Mouse (Mus musculus) CH12.LX (cell line): ENCODE results near the gene Gm27029. TPM values are rescaled to one million over a fixed set of nuclear protein-coding genes. Genes with fewer than 3 reads are reported as not detected.
"Not testable (repeated sequence)": the region's sequence is repeated elsewhere in the genome, so short reads cannot be mapped to it uniquely, and the experiment has no call there.

Source experiments
- DNase-seq: peaks from one replicate; pipeline ENCODE4 v3.0.0-alpha.2; 2013; ENCODE audit errors: extremely low read depth
- H3K27ac ChIP-seq: 2 replicates; pipeline ENCODE4 v1.5.1; 2012; ENCODE audit warnings: low read depth, mild to moderate bottlenecking, control low read depth, moderate library complexity; ENCODE audit not compliant: insufficient read depth
- H3K27me3 ChIP-seq: replicated peaks from 2 replicates; pipeline ENCODE3; 2012; ENCODE audit warnings: inconsistent platforms
- H3K36me3 ChIP-seq, 2 experiments: replicated peaks in 1 of 2; 2 replicates each; pipeline versions ENCODE3 to v1.6.1; 2012; ENCODE audit warnings: inconsistent platforms in 1 of 2, low read length in 1 of 2, mild to moderate bottlenecking in 1 of 2, mixed read lengths in 1 of 2, moderate library complexity in 1 of 2; ENCODE audit not compliant: control insufficient read depth in 1 of 2, insufficient read depth in 1 of 2
- H3K4me1 ChIP-seq, 2 experiments: 2 replicates each; pipeline ENCODE4 v1.6.1; 2012; ENCODE audit warnings: inconsistent platforms in 1 of 2, moderate library complexity in 1 of 2; ENCODE audit not compliant: insufficient read depth in 2 of 2, control insufficient read depth in 1 of 2
- H3K4me2 ChIP-seq: 2 replicates; pipeline ENCODE4 v1.6.1; 2012; ENCODE audit warnings: low read depth, mild to moderate bottlenecking, control low read depth; ENCODE audit not compliant: poor library complexity, insufficient read depth, severe bottlenecking
- H3K4me3 ChIP-seq, 3 experiments: fragments of 150-350 bp in 1 of 3; sonication (generic) in 1 of 3; replicated peaks in 1 of 3; 2 replicates each; pipeline versions ENCODE3 to v1.5.1; 2011 to 2012; ENCODE audit warnings: low read depth in 2 of 3, low read length in 2 of 3, mild to moderate bottlenecking in 2 of 3, moderate library complexity in 2 of 3, control low read depth in 1 of 3, improper control_type of control experiment in 1 of 3, inconsistent platforms in 1 of 3, mixed read lengths in 1 of 3; ENCODE audit not compliant: poor library complexity in 1 of 3
- H3K79me2 ChIP-seq: replicated peaks from 2 replicates; pipeline ENCODE4 v1.6.1; 2012; ENCODE audit warnings: mild to moderate bottlenecking, moderate library complexity; ENCODE audit not compliant: control insufficient read depth, poor library complexity, insufficient read depth, severe bottlenecking; ENCODE audit errors: extremely low read depth
- H3K9ac ChIP-seq: 2 replicates; pipeline ENCODE4 v1.6.1; 2012; ENCODE audit warnings: low read depth, mild to moderate bottlenecking, control low read depth, moderate library complexity; ENCODE audit not compliant: insufficient read depth
- H3K9me3 ChIP-seq: replicated peaks from 2 replicates; pipeline ENCODE3; 2012; ENCODE audit warnings: low read length, inconsistent platforms, mixed read lengths
- BHLHE40 ChIP-seq: IDR thresholded peaks from 2 replicates; pipeline ENCODE4 v1.6.1; 2011; ENCODE audit warnings: mild to moderate bottlenecking, low read depth, low read length, improper control_type of control experiment
- E2F4 ChIP-seq: IDR thresholded peaks from 2 replicates; pipeline ENCODE4 v1.6.1; 2011; ENCODE audit warnings: low read depth, low read length, improper control_type of control experiment; ENCODE audit not compliant: insufficient replicate concordance
- ELF1 ChIP-seq: IDR thresholded peaks from 2 replicates; pipeline ENCODE4 v1.6.1; 2014; ENCODE audit warnings: low read depth, mild to moderate bottlenecking, inconsistent platforms, low read length, improper control_type of control experiment
- EP300 ChIP-seq: IDR thresholded peaks from 2 replicates; pipeline ENCODE4 v1.6.1; 2011; ENCODE audit warnings: low read length, improper control_type of control experiment
- HCFC1 ChIP-seq: IDR thresholded peaks from 2 replicates; pipeline ENCODE4 v1.6.1; 2012; ENCODE audit warnings: low read depth, mild to moderate bottlenecking, inconsistent platforms, low read length, improper control_type of control experiment
- IRF4 ChIP-seq: IDR thresholded peaks from 2 replicates; pipeline ENCODE4 v1.6.1; 2014; ENCODE audit warnings: low read depth, mild to moderate bottlenecking, inconsistent platforms, low read length, improper control_type of control experiment
- JUND ChIP-seq: conservative IDR thresholded peaks from 2 replicates; pipeline ENCODE4 v1.6.1; 2011; ENCODE audit warnings: low read depth, low read length, improper control_type of control experiment
- MAFK ChIP-seq: IDR thresholded peaks from 2 replicates; pipeline ENCODE4 v1.6.1; 2011; ENCODE audit warnings: low read length, improper control_type of control experiment; ENCODE audit not compliant: insufficient replicate concordance
- MAX ChIP-seq: IDR thresholded peaks from 2 replicates; pipeline ENCODE4 v1.6.1; 2011; ENCODE audit warnings: low read length, improper control_type of control experiment
- MEF2A ChIP-seq: IDR thresholded peaks from 2 replicates; pipeline ENCODE4 v1.6.1; 2014; ENCODE audit warnings: low read depth, mild to moderate bottlenecking, inconsistent platforms, low read length, improper control_type of control experiment, borderline replicate concordance
- POLR2A ChIP-seq: IDR thresholded peaks from 2 replicates; pipeline ENCODE4 v1.6.1; 2011; ENCODE audit warnings: low read depth, mild to moderate bottlenecking, improper control_type of control experiment, low read length
- RAD21 ChIP-seq: IDR thresholded peaks from 2 replicates; pipeline ENCODE4 v1.6.1; 2011; ENCODE audit warnings: low read depth, mild to moderate bottlenecking, low read length, improper control_type of control experiment, moderate library complexity
- SIN3A ChIP-seq: IDR thresholded peaks from 2 replicates; pipeline ENCODE4 v1.6.1; 2012; ENCODE audit warnings: low read length, improper control_type of control experiment, inconsistent platforms
- TBP ChIP-seq: conservative IDR thresholded peaks from 2 replicates; pipeline ENCODE4 v1.6.1; 2011; ENCODE audit warnings: low read depth, low read length, improper control_type of control experiment
- USF1 ChIP-seq: IDR thresholded peaks from 2 replicates; pipeline ENCODE4 v1.6.1; 2014; ENCODE audit warnings: low read depth, mild to moderate bottlenecking, inconsistent platforms, low read length, improper control_type of control experiment
- USF2 ChIP-seq: conservative IDR thresholded peaks from 2 replicates; pipeline ENCODE4 v1.6.1; 2011; ENCODE audit warnings: low read depth, low read length, improper control_type of control experiment
- ZKSCAN1 ChIP-seq: IDR thresholded peaks from 2 replicates; pipeline ENCODE4 v1.6.1; 2012; ENCODE audit warnings: low read depth, inconsistent platforms, low read length, improper control_type of control experiment, borderline replicate concordance
- ZNF384 ChIP-seq: IDR thresholded peaks from 2 replicates; pipeline ENCODE4 v1.6.1; 2012; ENCODE audit warnings: low read depth, low read length, improper control_type of control experiment, inconsistent platforms
- dilution Hi-C: fragments of 300-500 bp; cut with MboI; formaldehyde crosslinking; loops from 2 replicates; pipeline ENCODE4 v1.14.3; 2020; ENCODE audit warnings: low sequenced_read_pairs; ENCODE audit not compliant: extremely low pct_unique_long_range_greater_than_20kb, extremely low pct_ligation_motif_present
- in situ Hi-C: fragments of 300-500 bp; cut with MboI; formaldehyde crosslinking; loops from 3 replicates; pipeline ENCODE4 v1.14.3; 2019; ENCODE audit warnings: low sequenced_read_pairs, low pct_ligation_motif_present, low pct_unique_long_range_greater_than_20kb, mixed read lengths
- polyA plus RNA-seq: library from polyadenylated mRNA; unstranded; fragments of >175 nt; gene quantifications from 2 replicates; pipeline ENCODE4 v1.2.1, GENCODE M21; 2012; ENCODE audit warnings: low read depth; ENCODE audit not compliant: insufficient read length
- total RNA-seq, 2 experiments: library from RNA; depleted of rRNA; stranded (reverse); fragments of 300-350 nt in 1 of 2; fragments of >200 nt in 1 of 2; gene quantifications; 2 replicates each; pipeline ENCODE4 v1.2.3; 2012 to 2014

Gm27029 gene
- total and polyA plus RNA-seq, 3 experiments, result 1.7 to 8.3 (median 6.2) TPM

GRCm38 (mm10) chr11:101473686-101474085 lies 49.1 kb upstream of the Gm27029 start:
- H3K9me3 ChIP-seq, H3K79me2 ChIP-seq, H3K36me3 ChIP-seq, H3K27ac ChIP-seq, H3K9ac ChIP-seq, H3K4me2 ChIP-seq, dilution Hi-C loops, H3K4me3 ChIP-seq, DNase-seq, in situ Hi-C loops: not testable (repeated sequence)
- TF ChIP-seq ZNF384 (peak; percentile 88), IRF4 (0 out of 2 replicates have a peak, but pooled peaks have one; percentile 46), EP300 (peak; percentile 47; the same call in 1 of the 2 replicates)
- H3K4me1 ChIP-seq, result peaks cover 6 to 25% of the 10 kb centered on the region in 2 experiments
- peaks cover 14% of the 10 kb centered on the region for H3K27me3 ChIP-seq

- Histone ChIP-seq H3K36me3 (no peaks in the 10 kb centered on the region), H3K79me2 (no peaks in the 10 kb centered on the region), H3K9me3 (no peaks in the 10 kb centered on the region), H3K27ac (no peak overlapping the region), H3K4me3 (no peak overlapping the region), H3K27me3 (peaks cover 23% of the 10 kb centered on the region), H3K4me2 (no peak overlapping the region), H3K4me1 (peaks cover 6 to 35% of the 10 kb centered on the region in 2 experiments), H3K9ac (no peak overlapping the region)
- no peak for DNase-seq
- dilution Hi-C loops (no loop called here), in situ Hi-C loops (no loop called here)
- no peak for TF ChIP-seq ELF1
- no peak for TF ChIP-seq MEF2A
- TF ChIP-seq USF2, result no peak
- TF ChIP-seq TBP, result no peak
Observed at GRCm38 (mm10) chr11:101472336-101472735, 47.7 kb upstream of the Gm27029 start.

GRCm38 (mm10) chr11:101471926-101472325 lies 47.3 kb upstream of the Gm27029 start:
- no peak for DNase-seq
- no peak overlapping the region for H3K4me3 ChIP-seq
- H3K9me3 ChIP-seq, result no peaks in the 10 kb centered on the region
- peaks cover 27% of the 10 kb centered on the region for H3K27me3 ChIP-seq
- H3K4me1 ChIP-seq, result peaks cover 6 to 39% of the 10 kb centered on the region in 2 experiments
- H3K36me3 ChIP-seq, result no peaks in the 10 kb centered on the region
- no peaks in the 10 kb centered on the region for H3K79me2 ChIP-seq
- H3K27ac ChIP-seq, result no peak overlapping the region
- no peak overlapping the region for H3K9ac ChIP-seq
- no peak for TF ChIP-seq MAFK
- TF ChIP-seq E2F4, result no peak
- TF ChIP-seq BHLHE40, result no peak
- TF ChIP-seq ZNF384, result no peak
- no peak for TF ChIP-seq ZKSCAN1
- no peak for TF ChIP-seq MAX
- no peak for TF ChIP-seq SIN3A
- no peak for TF ChIP-seq USF1
- no peak for TF ChIP-seq RAD21
- TF ChIP-seq HCFC1, result no peak
- no peak for TF ChIP-seq JUND
- TF ChIP-seq USF2, result no peak
- no peak for TF ChIP-seq POLR2A
- no peak overlapping the region for H3K4me2 ChIP-seq
- dilution Hi-C loops (no loop called here), in situ Hi-C loops (no loop called here)
